Mouse (Mus musculus): ENCODE results near the gene H2afj.

DNA sequence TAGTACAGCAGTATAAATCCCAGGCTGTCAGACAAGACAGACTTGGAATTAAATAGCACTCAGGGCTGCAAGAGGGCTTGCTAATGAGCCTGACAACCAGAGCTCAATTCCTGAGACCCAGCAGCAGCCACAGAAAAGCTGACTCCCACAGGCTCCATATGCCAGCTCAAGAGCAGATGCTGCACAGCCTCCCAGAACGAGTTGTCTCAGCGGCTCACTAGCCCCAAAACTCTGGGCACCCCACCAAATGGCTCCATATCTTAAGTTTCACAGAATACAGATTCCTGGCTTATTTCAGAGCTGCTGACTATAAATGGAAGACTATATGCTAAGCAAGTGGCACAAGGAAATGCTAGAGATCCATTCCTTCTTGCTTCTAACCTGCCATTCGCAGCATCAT, 9.5 kb downstream of the H2afj start:
- TF ChIP-seq EP300 (optimal IDR thresholded peaks at IDR 0.05) = no peak
- TF ChIP-seq CTCF (IDR thresholded peaks at IDR 0.05; ENCODE audit: low read depth) = no peak
